Mouse (Mus musculus): ENCODE data around the gene Gtdc1. TPM values are rescaled to one million over a fixed set of nuclear protein-coding genes. Genes with fewer than 3 reads are reported as not detected.
A peak's percentile ranks its signal among the peaks of the same experiment; 100 is the strongest.

Gene Gtdc1
- polyA plus RNA-seq, 1 experiment: 4.9 TPM

- H3K27me3 ChIP-seq (ENCODE audit: control insufficient read depth, insufficient read depth, insufficient read length): no peaks in the 10 kb centered on the region
- H3K36me3 ChIP-seq (ENCODE audit: control insufficient read depth, insufficient read depth): no peaks in the 10 kb centered on the region
- peak overlapping the region; percentile 71 for H3K4me2 ChIP-seq (ENCODE audit: low read depth)
- no peak overlapping the region for H3K4me3 ChIP-seq
- no peak overlapping the region for H3ac ChIP-seq (ENCODE audit: control insufficient read depth, insufficient read length)
- H3K79me2 ChIP-seq (ENCODE audit: control insufficient read depth, insufficient read depth): no peaks in the 10 kb centered on the region
- no peak for TF ChIP-seq REST (IDR thresholded peaks at IDR 0.05; ENCODE audit: insufficient read depth, insufficient read length)
- TF ChIP-seq CEBPB (IDR thresholded peaks at IDR 0.05; ENCODE audit: insufficient read depth, poor library complexity, severe bottlenecking): peak; percentile 59
Measured at GRCm38 (mm10) chr2:44961192-44961591, 33.7 kb upstream of the Gtdc1 start.

- Histone ChIP-seq H3ac (ENCODE audit: control insufficient read depth, insufficient read length) (no peak overlapping the region), H3K4me2 (ENCODE audit: low read depth) (peak overlapping the region; percentile 71), H3K79me2 (ENCODE audit: control insufficient read depth, insufficient read depth) (no peaks in the 10 kb centered on the region), H3K27me3 (ENCODE audit: control insufficient read depth, insufficient read depth, insufficient read length) (no peaks in the 10 kb centered on the region), H3K36me3 (ENCODE audit: control insufficient read depth, insufficient read depth) (no peaks in the 10 kb centered on the region), H3K4me3 (no peak overlapping the region)
- TF ChIP-seq POLR2AphosphoS2 (IDR thresholded peaks at IDR 0.05; ENCODE audit: insufficient read length, low read depth): no peak
- no peak for TF ChIP-seq REST (IDR thresholded peaks at IDR 0.05; ENCODE audit: insufficient read depth, insufficient read length)
- TF ChIP-seq POLR2A (IDR thresholded peaks at IDR 0.05; ENCODE audit: insufficient read length, low read depth): no peak
- TF ChIP-seq MYOG (IDR thresholded peaks at IDR 0.05; ENCODE audit: control insufficient read depth in 1 of 3, insufficient read depth in 1 of 3, insufficient read length in 2 of 3, low read depth in 2 of 3): no peak
- no peak for TF ChIP-seq E2F4 (IDR thresholded peaks at IDR 0.05; ENCODE audit: insufficient read depth)
- no peak for TF ChIP-seq TCF3 (IDR thresholded peaks at IDR 0.05; ENCODE audit: insufficient read length, low read depth)
- TF ChIP-seq SRF (IDR thresholded peaks at IDR 0.05; ENCODE audit: control insufficient read depth, insufficient read length, low read depth): no peak
- TF ChIP-seq TCF12 (IDR thresholded peaks at IDR 0.05; ENCODE audit: insufficient read depth, poor library complexity, severe bottlenecking): no peak
- no peak for TF ChIP-seq CEBPB (IDR thresholded peaks at IDR 0.05; ENCODE audit: insufficient read depth, poor library complexity, severe bottlenecking)
- no peak for TF ChIP-seq USF1 (IDR thresholded peaks at IDR 0.05; ENCODE audit: low read depth)
- TF ChIP-seq MAX (IDR thresholded peaks at IDR 0.05; ENCODE audit: low read depth): no peak
- no peak for TF ChIP-seq MYOD1 (IDR thresholded peaks at IDR 0.05; ENCODE audit: control insufficient read depth in 1 of 3, insufficient read length in 2 of 3, low read depth in 2 of 3)
Measured at GRCm38 (mm10) chr2:44960561-44960960, 33.1 kb upstream of the Gtdc1 start.

GRCm38 (mm10) chr2:44957329-44957797 lies 29.9 kb upstream of the Gtdc1 start:
- TF ChIP-seq POLR2A (IDR thresholded peaks at IDR 0.05; ENCODE audit: insufficient read length, low read depth): no peak
- no peak for TF ChIP-seq TCF3 (IDR thresholded peaks at IDR 0.05; ENCODE audit: insufficient read length, low read depth)
- no peak for TF ChIP-seq POLR2AphosphoS2 (IDR thresholded peaks at IDR 0.05; ENCODE audit: insufficient read length, low read depth)
- TF ChIP-seq MYOG (IDR thresholded peaks at IDR 0.05; ENCODE audit: control insufficient read depth in 1 of 3, insufficient read depth in 1 of 3, insufficient read length in 2 of 3, low read depth in 2 of 3): no peak
- TF ChIP-seq CEBPB (IDR thresholded peaks at IDR 0.05; ENCODE audit: insufficient read depth, poor library complexity, severe bottlenecking): no peak
- no peak for TF ChIP-seq REST (IDR thresholded peaks at IDR 0.05; ENCODE audit: insufficient read depth, insufficient read length)
- no peak for TF ChIP-seq MAX (IDR thresholded peaks at IDR 0.05; ENCODE audit: low read depth)
- no peak for TF ChIP-seq USF1 (IDR thresholded peaks at IDR 0.05; ENCODE audit: low read depth)
- TF ChIP-seq E2F4 (IDR thresholded peaks at IDR 0.05; ENCODE audit: insufficient read depth): no peak
- H3K36me3 ChIP-seq (ENCODE audit: control insufficient read depth, insufficient read depth): no peaks in the 10 kb centered on the region
- no peak overlapping the region for H3K4me3 ChIP-seq
- H3ac ChIP-seq (ENCODE audit: control insufficient read depth, insufficient read length): no peak overlapping the region
- no peaks in the 10 kb centered on the region for H3K79me2 ChIP-seq (ENCODE audit: control insufficient read depth, insufficient read depth)
- no peaks in the 10 kb centered on the region for H3K27me3 ChIP-seq (ENCODE audit: control insufficient read depth, insufficient read depth, insufficient read length)
- peak overlapping the region; percentile 66 for H3K4me2 ChIP-seq (ENCODE audit: low read depth)

- peak overlapping the region; percentile 66 for H3K4me2 ChIP-seq (ENCODE audit: low read depth)
- H3K79me2 ChIP-seq (ENCODE audit: control insufficient read depth, insufficient read depth): no peaks in the 10 kb centered on the region
- TF ChIP-seq REST (IDR thresholded peaks at IDR 0.05; ENCODE audit: insufficient read depth, insufficient read length) (no peak), MYOD1 (IDR thresholded peaks at IDR 0.05; ENCODE audit: control insufficient read depth in 1 of 3, insufficient read length in 2 of 3, low read depth in 2 of 3) (peak; percentile 29 to 87 (median 74)), TCF3 (IDR thresholded peaks at IDR 0.05; ENCODE audit: insufficient read length, low read depth) (no peak), TCF12 (IDR thresholded peaks at IDR 0.05; ENCODE audit: insufficient read depth, poor library complexity, severe bottlenecking) (peak; percentile 64), SRF (IDR thresholded peaks at IDR 0.05; ENCODE audit: control insufficient read depth, insufficient read length, low read depth) (no peak), MAX (IDR thresholded peaks at IDR 0.05; ENCODE audit: low read depth) (no peak), MYOG (IDR thresholded peaks at IDR 0.05; ENCODE audit: control insufficient read depth in 1 of 3, insufficient read depth in 1 of 3, insufficient read length in 2 of 3, low read depth in 2 of 3) (peak in 2 of 3 experiments; percentile 43 to 83), POLR2A (IDR thresholded peaks at IDR 0.05; ENCODE audit: insufficient read length, low read depth) (no peak), USF1 (IDR thresholded peaks at IDR 0.05; ENCODE audit: low read depth) (no peak), CEBPB (IDR thresholded peaks at IDR 0.05; ENCODE audit: insufficient read depth, poor library complexity, severe bottlenecking) (peak; percentile 45; the same call in 1 of the 2 replicates), POLR2AphosphoS2 (IDR thresholded peaks at IDR 0.05; ENCODE audit: insufficient read length, low read depth) (no peak), E2F4 (IDR thresholded peaks at IDR 0.05; ENCODE audit: insufficient read depth) (no peak)
- H3K36me3 ChIP-seq (ENCODE audit: control insufficient read depth, insufficient read depth): no peaks in the 10 kb centered on the region
- H3K27me3 ChIP-seq (ENCODE audit: control insufficient read depth, insufficient read depth, insufficient read length): no peaks in the 10 kb centered on the region
- H3K4me3 ChIP-seq: no peak overlapping the region
- no peak overlapping the region for H3ac ChIP-seq (ENCODE audit: control insufficient read depth, insufficient read length)
Measured at GRCm38 (mm10) chr2:44956232-44956631, 28.8 kb upstream of the Gtdc1 start.

DNA sequence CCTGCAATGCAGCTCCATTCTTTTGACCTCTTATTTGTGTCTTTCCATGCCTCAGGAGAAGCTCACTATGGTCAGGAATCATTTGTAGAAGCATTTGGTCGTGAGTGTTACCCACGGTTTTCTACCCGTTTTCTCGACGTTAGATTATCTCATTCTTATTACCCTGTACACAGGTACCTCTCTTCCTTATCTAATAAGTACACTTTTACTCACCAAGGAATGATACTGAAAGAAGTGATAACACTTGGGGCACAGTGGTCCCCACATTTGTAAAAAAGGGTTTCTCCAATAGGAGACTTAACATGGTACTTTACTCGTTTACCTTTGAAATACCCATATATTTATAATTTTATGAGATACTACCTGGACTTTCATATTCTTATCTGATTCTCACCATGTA lies 28.0 kb upstream of the Gtdc1 start:
- no peak overlapping the region for H3ac ChIP-seq (ENCODE audit: control insufficient read depth, insufficient read length)
- no peaks in the 10 kb centered on the region for H3K36me3 ChIP-seq (ENCODE audit: control insufficient read depth, insufficient read depth)
- H3K27me3 ChIP-seq (ENCODE audit: control insufficient read depth, insufficient read depth, insufficient read length): no peaks in the 10 kb centered on the region
- H3K4me2 ChIP-seq (ENCODE audit: low read depth): no peak overlapping the region
- H3K4me3 ChIP-seq: no peak overlapping the region
- no peaks in the 10 kb centered on the region for H3K79me2 ChIP-seq (ENCODE audit: control insufficient read depth, insufficient read depth)
- TF ChIP-seq MYOG (IDR thresholded peaks at IDR 0.05; ENCODE audit: control insufficient read depth in 1 of 3, insufficient read depth in 1 of 3, insufficient read length in 2 of 3, low read depth in 2 of 3) (no peak), MYOD1 (IDR thresholded peaks at IDR 0.05; ENCODE audit: control insufficient read depth in 1 of 3, insufficient read length in 2 of 3, low read depth in 2 of 3) (no peak), MAX (IDR thresholded peaks at IDR 0.05; ENCODE audit: low read depth) (no peak), POLR2AphosphoS2 (IDR thresholded peaks at IDR 0.05; ENCODE audit: insufficient read length, low read depth) (no peak), CEBPB (IDR thresholded peaks at IDR 0.05; ENCODE audit: insufficient read depth, poor library complexity, severe bottlenecking) (no peak), TCF12 (IDR thresholded peaks at IDR 0.05; ENCODE audit: insufficient read depth, poor library complexity, severe bottlenecking) (no peak), TCF3 (IDR thresholded peaks at IDR 0.05; ENCODE audit: insufficient read length, low read depth) (no peak), USF1 (IDR thresholded peaks at IDR 0.05; ENCODE audit: low read depth) (no peak), E2F4 (IDR thresholded peaks at IDR 0.05; ENCODE audit: insufficient read depth) (no peak), SRF (IDR thresholded peaks at IDR 0.05; ENCODE audit: control insufficient read depth, insufficient read length, low read depth) (no peak), REST (IDR thresholded peaks at IDR 0.05; ENCODE audit: insufficient read depth, insufficient read length) (no peak), POLR2A (IDR thresholded peaks at IDR 0.05; ENCODE audit: insufficient read length, low read depth) (no peak)
